Mouse (Mus musculus) ES-Bruce4 (cell line): Measurements from ENCODE around the gene Lims1.

Experiments
- CTCF ChIP-seq: IDR thresholded peaks from one replicate; pipeline ENCODE4 v1.8.1; 2011; ENCODE audit warnings: low read depth, low read length
- EP300 ChIP-seq: IDR thresholded peaks from 2 replicates; pipeline ENCODE4 v1.6.1; 2011; ENCODE audit warnings: low read depth, low read length; ENCODE audit not compliant: insufficient read depth

GRCm38 (mm10) chr10:58382621-58383101, 59.4 kb downstream of the Lims1 start:
- TF ChIP-seq CTCF: no peak
- no peak for TF ChIP-seq EP300
